Comparison of ENCODE assay signal across 21 mouse cellular contexts in genomic region chr1:75844529-75844928, GRCm38 (mm10).
DNase-seq lines count a peak whose midpoint lies in the region; ATAC-seq and TF ChIP-seq lines count a peak whose summit lies in the region.
"Had no signal": no experiment of that assay in that cellular context is flagged by ENCODE, and none has a peak within 500 bp of the region (broad histone marks: within the 10 kb centered on the region; RNA-seq: fewer than 3 reads in every experiment).

No protein-coding gene starts in this region.

- WGBS in forebrain, embryonic 10.5 days: 85% methylated on average over 4 of the region's 4 CpGs
- 52% methylated on average over 4 of the region's 4 CpGs for WGBS in forebrain, embryonic 15.5 days
- WGBS in lung, embryonic 14.5 days: 50% methylated on average over 4 of the region's 4 CpGs
- WGBS in lung, postnatal 0 days: 66% methylated on average over 4 of the region's 4 CpGs
- 50% methylated on average over 4 of the region's 4 CpGs for WGBS in limb, embryonic 10.5 days
- WGBS in intestine, embryonic 16.5 days: 62% methylated on average over 4 of the region's 4 CpGs

- no peak for TF ChIP-seq POLR2A in brain, embryonic 14.5 days (IDR thresholded peaks at IDR 0.05; ENCODE audit: borderline replicate concordance, extremely low read depth, insufficient read depth, insufficient read length, poor library complexity, severe bottlenecking)

- no peak for TF ChIP-seq EP300 in lung, postnatal 0 days (IDR thresholded peaks at IDR 0.05)

- peak overlapping the region; percentile 49; the same call in 1 of the 2 replicates for H3K27ac ChIP-seq in forebrain, embryonic 10.5 days
- H3K27ac ChIP-seq in forebrain, embryonic 15.5 days (replicated peaks): no peak overlapping the region
- H3K27ac ChIP-seq in lung, embryonic 14.5 days (ENCODE audit: low read depth): no peak overlapping the region
- no peak overlapping the region for H3K27ac ChIP-seq in lung, postnatal 0 days (ENCODE audit: low read length)
- H3K27ac ChIP-seq in limb, embryonic 10.5 days: peak overlapping the region; percentile 82
- H3K27ac ChIP-seq in intestine, embryonic 16.5 days (ENCODE audit: low read length): no peak overlapping the region
- H3K27ac ChIP-seq: gastrocnemius, adult 2 months; heart, embryonic 15.5 days; liver, embryonic 14.5 days had no signal

- no peaks in the 10 kb centered on the region for H3K9me3 ChIP-seq in forebrain, embryonic 10.5 days
- H3K9me3 ChIP-seq in forebrain, embryonic 15.5 days: no peaks in the 10 kb centered on the region
- no peaks in the 10 kb centered on the region for H3K9me3 ChIP-seq in lung, embryonic 14.5 days (ENCODE audit: low read depth, low read length)
- H3K9me3 ChIP-seq in lung, postnatal 0 days (ENCODE audit: low read length): no peaks in the 10 kb centered on the region
- H3K9me3 ChIP-seq in limb, embryonic 10.5 days (replicated peaks): no peaks in the 10 kb centered on the region
- H3K9me3 ChIP-seq in intestine, embryonic 16.5 days (ENCODE audit: control insufficient read depth, low read length): no peaks in the 10 kb centered on the region
- H3K9me3 ChIP-seq: heart, embryonic 15.5 days had no signal

- H3K9ac ChIP-seq in forebrain, embryonic 15.5 days (replicated peaks): no peak overlapping the region
- no peak overlapping the region for H3K9ac ChIP-seq in lung, embryonic 14.5 days
- no peak overlapping the region for H3K9ac ChIP-seq in lung, postnatal 0 days (replicated peaks; ENCODE audit: low read depth)
- no peak overlapping the region for H3K9ac ChIP-seq in intestine, embryonic 16.5 days (ENCODE audit: low read depth, low read length)
- H3K9ac ChIP-seq: forebrain, postnatal 0 days; heart, embryonic 15.5 days; liver, embryonic 14.5 days had no signal

- H3K4me1 ChIP-seq in forebrain, embryonic 10.5 days: peaks cover 33% of the 10 kb centered on the region
- peaks cover 13% of the 10 kb centered on the region for H3K4me1 ChIP-seq in forebrain, embryonic 15.5 days
- H3K4me1 ChIP-seq in lung, embryonic 14.5 days (ENCODE audit: insufficient read depth): no peaks in the 10 kb centered on the region
- no peaks in the 10 kb centered on the region for H3K4me1 ChIP-seq in lung, postnatal 0 days (ENCODE audit: insufficient read depth, low read depth, low read length)
- peaks cover 57% of the 10 kb centered on the region for H3K4me1 ChIP-seq in limb, embryonic 10.5 days
- no peaks in the 10 kb centered on the region for H3K4me1 ChIP-seq in intestine, embryonic 16.5 days (ENCODE audit: control insufficient read depth, insufficient read depth, low read length)
- H3K4me1 ChIP-seq: heart, embryonic 15.5 days; megakaryocyte, embryonic 14.5 days had no signal

- no peak for ATAC-seq in forebrain, embryonic 15.5 days (replicated peaks)
- ATAC-seq in lung, embryonic 14.5 days (ENCODE audit: insufficient read depth): no peak
- ATAC-seq in lung, postnatal 0 days: no peak
- no peak for ATAC-seq in intestine, embryonic 16.5 days
- ATAC-seq: forebrain, postnatal 0 days had no signal

- TF ChIP-seq CTCF in lung, embryonic 14.5 days (IDR thresholded peaks at IDR 0.05; ENCODE audit: low read depth): no peak
- no peak for TF ChIP-seq CTCF in lung, postnatal 0 days (IDR thresholded peaks at IDR 0.05)
- no peak for TF ChIP-seq CTCF in brain, embryonic 14.5 days (IDR thresholded peaks at IDR 0.05; ENCODE audit: borderline replicate concordance, extremely low read depth, insufficient read depth, insufficient read length)

- no peaks in the 10 kb centered on the region for H3K36me3 ChIP-seq in forebrain, embryonic 10.5 days (replicated peaks)
- H3K36me3 ChIP-seq in forebrain, embryonic 15.5 days: no peaks in the 10 kb centered on the region
- no peaks in the 10 kb centered on the region for H3K36me3 ChIP-seq in lung, embryonic 14.5 days (ENCODE audit: insufficient read depth)
- no peaks in the 10 kb centered on the region for H3K36me3 ChIP-seq in lung, postnatal 0 days (ENCODE audit: insufficient read depth, low read length)
- H3K36me3 ChIP-seq in limb, embryonic 10.5 days: no peaks in the 10 kb centered on the region
- H3K36me3 ChIP-seq in intestine, embryonic 16.5 days (ENCODE audit: control insufficient read depth, insufficient read depth, low read length): no peaks in the 10 kb centered on the region
- H3K36me3 ChIP-seq: heart, embryonic 15.5 days had no signal

- no peak overlapping the region for H3K4me3 ChIP-seq in forebrain, embryonic 10.5 days
- H3K4me3 ChIP-seq in forebrain, embryonic 15.5 days: no peak overlapping the region
- no peak overlapping the region for H3K4me3 ChIP-seq in lung, embryonic 14.5 days (ENCODE audit: low read depth, low read length)
- H3K4me3 ChIP-seq in lung, postnatal 0 days (ENCODE audit: low read depth, low read length): no peak overlapping the region
- H3K4me3 ChIP-seq in limb, embryonic 10.5 days: no peak overlapping the region
- H3K4me3 ChIP-seq in intestine, embryonic 16.5 days (ENCODE audit: low read length): no peak overlapping the region
- H3K4me3 ChIP-seq: gastrocnemius, adult 2 months; heart, embryonic 15.5 days had no signal

- no peak overlapping the region for H3K4me2 ChIP-seq in forebrain, embryonic 15.5 days (replicated peaks)
- no peak overlapping the region for H3K4me2 ChIP-seq in lung, embryonic 14.5 days
- no peak overlapping the region for H3K4me2 ChIP-seq in lung, postnatal 0 days (replicated peaks; ENCODE audit: low read depth, low read length)
- no peak overlapping the region for H3K4me2 ChIP-seq in intestine, embryonic 16.5 days (ENCODE audit: low read depth, low read length)
- H3K4me2 ChIP-seq: heart, embryonic 15.5 days had no signal

- peaks cover 25% of the 10 kb centered on the region; the same call in 1 of the 2 replicates for H3K27me3 ChIP-seq in forebrain, embryonic 10.5 days (ENCODE audit: poor library complexity, severe bottlenecking)
- no peaks in the 10 kb centered on the region for H3K27me3 ChIP-seq in forebrain, embryonic 15.5 days
- H3K27me3 ChIP-seq in lung, embryonic 14.5 days (ENCODE audit: insufficient read depth, low read length): no peaks in the 10 kb centered on the region
- no peaks in the 10 kb centered on the region for H3K27me3 ChIP-seq in lung, postnatal 0 days (replicated peaks; ENCODE audit: insufficient read depth, low read length)
- H3K27me3 ChIP-seq in limb, embryonic 10.5 days (ENCODE audit: low read depth, poor library complexity, severe bottlenecking): no peaks in the 10 kb centered on the region; the same call in 1 of the 2 replicates
- H3K27me3 ChIP-seq in intestine, embryonic 16.5 days (replicated peaks; ENCODE audit: control insufficient read depth, insufficient read depth, low read length): no peaks in the 10 kb centered on the region
- H3K27me3 ChIP-seq: CH12.LX; heart, embryonic 15.5 days; megakaryocyte, embryonic 14.5 days had no signal

- DNase-seq in forebrain, embryonic 10.5 days (ENCODE audit: extremely low spot score, low spot score): no peak
- peak; percentile 15 for DNase-seq in lung, embryonic 14.5 days
- DNase-seq in lung, postnatal 0 days (ENCODE audit: low spot score): no peak
- DNase-seq in brain, embryonic 14.5 days (ENCODE audit: low read depth): peak; percentile 53
- DNase-seq in limb, embryonic 10.5 days (ENCODE audit: low spot score): no peak
- no peak for DNase-seq in adrenal gland, postnatal 14 days
- DNase-seq: adrenal gland, adult 8-10 months; cerebellum, adult 11-12 months; forebrain, postnatal 0 days; gastrocnemius, adult 2 months; heart, adult 18-20 months; kidney, adult 11 months; kidney, postnatal 14 days; lung, postnatal 10 days; right cerebral cortex, postnatal 14 days had no signal

Comparison
In these comparisons a context has a peak if more than half of its experiments do, and no peak if none do; other contexts are left out.
1. DNase-seq: peak in lung, embryonic 14.5 days (single experiment) and brain, embryonic 14.5 days (single experiment); none in forebrain, embryonic 10.5 days (single experiment), lung, postnatal 0 days (single experiment), limb, embryonic 10.5 days (single experiment) and adrenal gland, postnatal 14 days (single experiment).
2. H3K27ac ChIP-seq: peak in forebrain, embryonic 10.5 days (single experiment) and limb, embryonic 10.5 days (single experiment); none in forebrain, embryonic 15.5 days (single experiment), lung, embryonic 14.5 days (single experiment), lung, postnatal 0 days (single experiment) and intestine, embryonic 16.5 days (single experiment).